Mouse (Mus musculus): ENCODE measurements around the gene Krt32. TPM values are rescaled to one million over a fixed set of nuclear protein-coding genes. Genes with fewer than 3 reads are reported as not detected.

Gene Krt32
- total RNA-seq (2023), result not detected

GRCm38 (mm10) chr11:100087861-100088260 is at the start of gene Krt32:
Gene Krt32, minus strand, starts transcription at chr11:100088226.

GRCm38 (mm10) chr11:100135731-100136130 is 47.7 kb upstream of the Krt32 start, which contains the start of gene Krt15:
Gene Krt15, minus strand, starts transcription at chr11:100135928.

GRCm38 (mm10) chr11:100121466-100121865 is 33.4 kb upstream of the Krt32 start, which contains the start of gene Krt13:
Gene Krt13, minus strand, starts transcription at chr11:100121566.

GRCm38 (mm10) chr11:100105576-100106122 is 17.6 kb upstream of the Krt32 start, which contains the start of gene Krt36:
Gene Krt36, minus strand, starts transcription at chr11:100105626.

GRCm38 (mm10) chr11:100096141-100096540 is 8.1 kb upstream of the Krt32 start, which contains the start of gene Krt35:
Gene Krt35, minus strand, starts transcription at chr11:100096241.

GRCm38 (mm10) chr11:100050451-100050850 is 37.6 kb downstream of the Krt32 start, which contains the start of gene Krt31:
Gene Krt31, minus strand, starts transcription at chr11:100050551.

GRCm38 (mm10) chr11:100041454-100041853 is 46.6 kb downstream of the Krt32 start, which contains the start of gene Krt34:
Gene Krt34, minus strand, starts transcription at chr11:100041554.

Other genes with a start within 250 kb of the Krt32 start
- gene Krtap4-16, start 236.6 kb downstream of the Krt32 start, total RNA-seq (2023), result not detected
- not detected for gene Gm11568, start 230.3 kb downstream of the Krt32 start, total RNA-seq (2023)
- not detected for gene Gm11559, start 223.8 kb downstream of the Krt32 start, total RNA-seq (2023)
- not detected for gene Krtap9-1, start 214.8 kb downstream of the Krt32 start, total RNA-seq (2023)
- gene Gm11567, start 209.0 kb downstream of the Krt32 start, total RNA-seq (2023), result not detected
- gene Krtap31-1, start 180.3 kb downstream of the Krt32 start, total RNA-seq (2023), result not detected
- gene Gm11565, start 173.5 kb downstream of the Krt32 start, total RNA-seq (2023), result not detected
- not detected for gene Krtap31-2, start 151.9 kb downstream of the Krt32 start, total RNA-seq (2023)
- gene Krtap9-5, start 139.8 kb downstream of the Krt32 start, total RNA-seq (2023), result not detected
- not detected for gene Krtap29-1, start 109.2 kb downstream of the Krt32 start, total RNA-seq (2023)
- not detected for gene Krtap16-1, start 101.6 kb downstream of the Krt32 start, total RNA-seq (2023)
- gene Krtap17-1, start 94.2 kb downstream of the Krt32 start, total RNA-seq (2023), result not detected
- not detected for gene Krt33a, start 72.0 kb downstream of the Krt32 start, total RNA-seq (2023)
- gene Krt33b, start 58.4 kb downstream of the Krt32 start, total RNA-seq (2023), result not detected
- gene Krt34, start 46.7 kb downstream of the Krt32 start, total RNA-seq (2023), result not detected
- not detected for gene Krt31, start 37.7 kb downstream of the Krt32 start, total RNA-seq (2023)
- gene Krt35, start 8.0 kb upstream of the Krt32 start, total RNA-seq (2023), result not detected
- not detected for gene Krt36, start 17.4 kb upstream of the Krt32 start, total RNA-seq (2023)
- gene Krt13, start 33.3 kb upstream of the Krt32 start, total RNA-seq (2023), result not detected
- gene Krt15, start 47.7 kb upstream of the Krt32 start, total RNA-seq (2023), result not detected
- not detected for gene Krt19, start 60.4 kb upstream of the Krt32 start, total RNA-seq (2023)
- not detected for gene Krt9, start 105.0 kb upstream of the Krt32 start, total RNA-seq (2023)
- not detected for gene Krt14, start 119.3 kb upstream of the Krt32 start, total RNA-seq (2023)
- not detected for gene Krt16, start 160.7 kb upstream of the Krt32 start, total RNA-seq (2023)
- gene Krt17, start 172.8 kb upstream of the Krt32 start, total RNA-seq (2023), result not detected
- gene Krt42, start 181.6 kb upstream of the Krt32 start, total RNA-seq (2023), result not detected
- gene Eif1, start 231.7 kb upstream of the Krt32 start, total RNA-seq (2023), result 1,000 to 10,000 TPM; 2,050 to 2,242 TPM
- gene Gast, start 246.2 kb upstream of the Krt32 start, total RNA-seq (2023), result not detected